11 mouse cellular contexts compared by ENCODE assay signal in the genomic region with DNA sequence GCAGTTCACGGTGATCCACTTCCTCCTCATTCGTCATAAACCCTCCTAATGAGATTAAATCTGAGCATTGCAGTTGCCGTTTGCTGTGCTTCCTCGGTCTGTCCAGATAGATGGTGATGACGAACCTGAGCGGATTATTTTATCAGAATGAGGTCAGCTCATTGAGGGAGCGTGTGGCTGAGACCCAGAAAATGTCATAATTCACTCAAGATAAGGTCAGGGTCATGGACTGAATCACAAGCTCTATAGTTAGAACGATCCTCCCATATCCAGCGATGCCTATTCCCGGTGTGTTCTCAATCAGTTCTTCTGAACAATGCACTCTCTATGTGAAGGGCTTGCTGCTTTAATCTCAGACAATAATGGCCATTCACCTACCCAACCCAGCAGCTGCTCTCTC. TPM values are rescaled to one million over a fixed set of nuclear protein-coding genes. Genes with fewer than 3 reads are reported as not detected.
A peak's percentile ranks its signal among the peaks of the same experiment; 100 is the strongest.
DNase-seq lines count a peak whose midpoint lies in the region; ATAC-seq lines count a peak whose summit lies in the region.
"Had no signal": no experiment of that assay in that cellular context is flagged by ENCODE, and none has a peak within 500 bp of the region (broad histone marks: within the 10 kb centered on the region; RNA-seq: fewer than 3 reads in every experiment).

No protein-coding gene starts in this region.

- no peaks in the 10 kb centered on the region for H3K9me3 ChIP-seq in heart, embryonic 11.5 days (replicated peaks; ENCODE audit: control insufficient read depth, low read length)
- H3K9me3 ChIP-seq: embryonic facial prominence, embryonic 15.5 days; stomach, embryonic 15.5 days had no signal

- H3K9ac ChIP-seq in heart, embryonic 11.5 days (ENCODE audit: low read depth, low read length): no peak overlapping the region
- H3K9ac ChIP-seq: embryonic facial prominence, embryonic 15.5 days; stomach, embryonic 15.5 days had no signal

- no peak overlapping the region for H3K4me3 ChIP-seq in heart, embryonic 11.5 days (ENCODE audit: low read depth, low read length)
- H3K4me3 ChIP-seq: embryonic facial prominence, embryonic 15.5 days; stomach, embryonic 15.5 days had no signal

- no peak overlapping the region for H3K4me2 ChIP-seq in heart, embryonic 11.5 days
- H3K4me2 ChIP-seq: embryonic facial prominence, embryonic 15.5 days; stomach, embryonic 15.5 days had no signal

- 56% methylated on average over 10 of the region's 10 CpGs for WGBS in heart, embryonic 11.5 days (ENCODE audit: insufficient replicate concordance)

- no peaks in the 10 kb centered on the region for H3K27me3 ChIP-seq in heart, embryonic 11.5 days (ENCODE audit: control insufficient read depth, insufficient read depth, low read length)
- H3K27me3 ChIP-seq: embryonic facial prominence, embryonic 15.5 days; stomach, embryonic 15.5 days had no signal

- no peaks in the 10 kb centered on the region for H3K36me3 ChIP-seq in heart, embryonic 11.5 days (ENCODE audit: control insufficient read depth, insufficient read depth, low read length)
- H3K36me3 ChIP-seq: embryonic facial prominence, embryonic 15.5 days; stomach, embryonic 15.5 days had no signal

- peaks cover 5% of the 10 kb centered on the region; the same call in 1 of the 2 replicates for H3K4me1 ChIP-seq in heart, embryonic 11.5 days (ENCODE audit: control insufficient read depth, insufficient read depth, low read length)
- H3K4me1 ChIP-seq: embryonic facial prominence, embryonic 15.5 days; stomach, embryonic 15.5 days had no signal

- peak; percentile 90 for DNase-seq in heart, adult 11 months
- DNase-seq in adrenal gland, postnatal 14 days: peak; percentile 71
- peak; percentile 27 to 56 for DNase-seq in heart, adult 9 months (ENCODE audit: low spot score in 2 of 2)
- peak; percentile 68 for DNase-seq in mesoderm, embryonic 11.5 days (ENCODE audit: low read depth, low spot score)
- DNase-seq in spleen, adult 18-20 months: no peak
- DNase-seq in layer of hippocampus, postnatal 10 days (ENCODE audit: low spot score in 2 of 2): no peak
- DNase-seq in liver: no peak

- ATAC-seq in heart, embryonic 11.5 days (replicated peaks; ENCODE audit: insufficient number of reproducible peaks, low FRiP score, low TSS enrichment): no peak

- no peak overlapping the region for H3K27ac ChIP-seq in heart, embryonic 11.5 days (ENCODE audit: low read depth, low read length)
- H3K27ac ChIP-seq: embryonic facial prominence, embryonic 15.5 days; stomach, embryonic 15.5 days had no signal

RNA-seq across cellular contexts. Expression of a gene that starts 34.2 kb away (rescaled TPM):
- polyA plus RNA-seq in heart, embryonic 11.5 days (2014; fragmentation: Nextera tagmentation; extraction: Ambion mirVana): not detected in 2 replicates
- total RNA-seq in adrenal gland, postnatal 14 days (2021): not detected in 2 replicates
- not detected for total RNA-seq in layer of hippocampus, postnatal 10 days (2021)
- total RNA-seq: layer of hippocampus, adult 8-10 months had no signal
- polyA plus RNA-seq: embryonic facial prominence, embryonic 15.5 days; stomach, embryonic 15.5 days had no signal

RNA-seq across cellular contexts. Expression of a gene that starts 36.6 kb away (rescaled TPM):
- not detected in 2 replicates for polyA plus RNA-seq in heart, embryonic 11.5 days (2014; fragmentation: Nextera tagmentation; extraction: Ambion mirVana)
- 0.53 and 0.59 TPM in 2 replicates for total RNA-seq in adrenal gland, postnatal 14 days (2021)
- total RNA-seq in layer of hippocampus, postnatal 10 days (2021): under 1 TPM; 0.47 to 0.62 TPM
- polyA plus RNA-seq: embryonic facial prominence, embryonic 15.5 days; stomach, embryonic 15.5 days had no signal

Comparison
In these comparisons a context has a peak if more than half of its experiments do, and no peak if none do; other contexts are left out.
1. DNase-seq: peak in heart, adult 11 months (single experiment), adrenal gland, postnatal 14 days (single experiment), heart, adult 9 months (2 of 2) and mesoderm, embryonic 11.5 days (single experiment); none in spleen, adult 18-20 months (0 of 2), layer of hippocampus, postnatal 10 days (0 of 2) and liver (single experiment).